ENCODE assay signal across 27 mouse cellular contexts in the genomic region with DNA sequence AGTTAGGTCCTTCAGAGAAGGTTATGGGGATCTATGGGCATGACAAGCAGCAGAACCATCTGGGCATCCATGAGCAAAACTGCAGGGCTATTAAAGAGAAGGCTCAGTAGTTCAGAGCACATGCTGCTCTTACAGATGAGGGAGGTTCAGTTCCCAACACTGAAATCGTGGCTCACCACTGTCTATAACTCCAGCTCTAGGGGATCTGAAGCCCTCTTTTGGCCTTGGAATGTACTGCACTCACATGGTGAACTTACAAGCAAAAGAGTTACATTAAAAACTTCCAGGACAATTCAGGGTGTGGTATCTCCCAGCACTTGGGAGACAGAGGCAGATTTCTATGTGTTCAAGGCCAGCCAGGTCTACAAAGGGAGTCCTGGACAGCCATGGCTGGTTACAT. TPM values are rescaled to one million over a fixed set of nuclear protein-coding genes. Genes with fewer than 3 reads are reported as not detected.
DNase-seq lines count a peak whose midpoint lies in the region; ATAC-seq and TF ChIP-seq lines count a peak whose summit lies in the region.
"Had no signal": no experiment of that assay in that cellular context is flagged by ENCODE, and none has a peak within 500 bp of the region (broad histone marks: within the 10 kb centered on the region; RNA-seq: fewer than 3 reads in every experiment).

No protein-coding gene starts in this region.

- H3K4me1 ChIP-seq in spleen, adult 2 months (ENCODE audit: control insufficient read depth, insufficient read depth, insufficient read length): peaks cover 59% of the 10 kb centered on the region
- peaks cover 34% of the 10 kb centered on the region for H3K4me1 ChIP-seq in stomach, postnatal 0 days (replicated peaks; ENCODE audit: control insufficient read depth, insufficient read depth)

- WGBS in spleen, adult 2 months: 76% methylated on average over 1 of the region's 1 CpGs
- WGBS in stomach, postnatal 0 days: 87% methylated on average over 1 of the region's 1 CpGs

- no peaks in the 10 kb centered on the region for H3K27me3 ChIP-seq in spleen, adult 2 months (ENCODE audit: control insufficient read depth, insufficient read depth, low read length)
- no peaks in the 10 kb centered on the region for H3K27me3 ChIP-seq in stomach, postnatal 0 days (ENCODE audit: control insufficient read depth, insufficient read depth, low read length)
- H3K27me3 ChIP-seq: embryonic facial prominence, embryonic 15.5 days; megakaryocyte, embryonic 14.5 days had no signal

- H3K9ac ChIP-seq in stomach, postnatal 0 days (ENCODE audit: low read length): no peak overlapping the region
- H3K9ac ChIP-seq: embryonic facial prominence, embryonic 15.5 days; hindbrain, embryonic 14.5 days; liver, embryonic 14.5 days had no signal

- H3K4me3 ChIP-seq in gastrocnemius, adult 2 months: peak overlapping the region; percentile 69
- no peak overlapping the region for H3K4me3 ChIP-seq in spleen, adult 2 months (ENCODE audit: extremely low read depth, insufficient read depth, insufficient read length)
- no peak overlapping the region for H3K4me3 ChIP-seq in stomach, postnatal 0 days (ENCODE audit: low read depth, low read length)
- H3K4me3 ChIP-seq: embryonic facial prominence, embryonic 15.5 days had no signal

- H3K9me3 ChIP-seq in stomach, postnatal 0 days (ENCODE audit: control insufficient read depth, low read length): no peaks in the 10 kb centered on the region
- H3K9me3 ChIP-seq: embryonic facial prominence, embryonic 15.5 days; megakaryocyte, embryonic 14.5 days had no signal

- no peak for TF ChIP-seq EP300 in stomach, postnatal 0 days (optimal IDR thresholded peaks at IDR 0.05)

- peak; percentile 31; the same call in 1 of the 2 replicates for TF ChIP-seq CTCF in gastrocnemius, adult 2 months (IDR thresholded peaks at IDR 0.05)
- TF ChIP-seq CTCF in spleen, adult 2 months (IDR thresholded peaks at IDR 0.05; ENCODE audit: extremely low read depth, insufficient read depth, insufficient read length, insufficient replicate concordance): no peak
- TF ChIP-seq CTCF in stomach, postnatal 0 days (IDR thresholded peaks at IDR 0.05; ENCODE audit: low read depth): peak; percentile 17; the same call in 1 of the 2 replicates

- TF ChIP-seq POLR2A in spleen, adult 2 months (IDR thresholded peaks at IDR 0.05; ENCODE audit: low read depth, low read length): no peak

- H3K36me3 ChIP-seq in spleen, adult 2 months (ENCODE audit: control insufficient read depth, insufficient read depth, low read length): no peaks in the 10 kb centered on the region
- no peaks in the 10 kb centered on the region for H3K36me3 ChIP-seq in stomach, postnatal 0 days (ENCODE audit: control insufficient read depth, insufficient read depth, low read length)
- H3K36me3 ChIP-seq: embryonic facial prominence, embryonic 15.5 days had no signal

- H3K27ac ChIP-seq in gastrocnemius, adult 2 months: peak overlapping the region; percentile 98
- peak overlapping the region; percentile 5; the same call in 1 of the 2 replicates for H3K27ac ChIP-seq in spleen, adult 2 months (ENCODE audit: insufficient read depth, low read length)
- H3K27ac ChIP-seq in stomach, postnatal 0 days (replicated peaks): no peak overlapping the region
- H3K27ac ChIP-seq: embryonic facial prominence, embryonic 15.5 days; hindbrain, embryonic 14.5 days; liver, embryonic 14.5 days had no signal

- no peak for DNase-seq in gastrocnemius, adult 2 months
- no peak for DNase-seq in gastrocnemius, postnatal 36 days
- DNase-seq in kidney, adult 9 months: peak; percentile 26
- DNase-seq in kidney, postnatal 4 days: no peak
- no peak for DNase-seq in spleen, adult 2 months (ENCODE audit: low read depth in 1 of 2, low spot score in 2 of 2)
- DNase-seq in spleen, postnatal 10 days (ENCODE audit: low spot score in 2 of 2): no peak
- DNase-seq in stomach, postnatal 0 days (ENCODE audit: low spot score): no peak
- no peak for DNase-seq in ovary, postnatal 36 days (ENCODE audit: low spot score)
- DNase-seq: adrenal gland, postnatal 10 days; cerebellum, adult 11 months; cerebellum, postnatal 36 days; kidney, postnatal 14 days; layer of hippocampus, adult 9-11 months; lung, postnatal 10 days; thymus, postnatal 36 days had no signal

- intact Hi-C loops in gastrocnemius, adult 2 months (cut with DNase I): no loop called here
- intact Hi-C loops in gastrocnemius, postnatal 36 days (cut with DNase I): no loop called here

- H3K4me2 ChIP-seq in stomach, postnatal 0 days (replicated peaks; ENCODE audit: low read depth): no peak overlapping the region
- H3K4me2 ChIP-seq: embryonic facial prominence, embryonic 15.5 days; hindbrain, embryonic 14.5 days had no signal

- ATAC-seq in stomach, postnatal 0 days (ENCODE audit: low FRiP score, low TSS enrichment): no peak
- ATAC-seq: activated CD4-positive, CD25-positive, alpha-beta regulatory T cell, adult 4 months had no signal

RNA-seq across cellular contexts. Expression of gene E030018B13Rik, which starts 6.3 kb away (rescaled TPM):
- under 1 TPM in 1 of 2 experiments, not detected in 1; 0.22 TPM for total RNA-seq in gastrocnemius, adult 2 months (2021)
- total RNA-seq in gastrocnemius, postnatal 36 days (2021): not detected
- not detected in 2 replicates for polyA plus RNA-seq in spleen, adult 2 months (2012; rRNA removed)
- not detected in 2 replicates for polyA plus RNA-seq in stomach, postnatal 0 days (2015; fragmentation: Nextera tagmentation; extraction: Ambion mirVana)
- total RNA-seq: adrenal gland, postnatal 10 days; gastrocnemius, postnatal 25 days; heart, postnatal 36 days; midbrain, postnatal 0 days; neutrophil, adult 5-6 weeks had no signal
- polyA plus RNA-seq: brain, embryonic 14.5 days; heart, embryonic 14.5 days; hindbrain, embryonic 14.5 days; limb, embryonic 11.5 days; liver, embryonic 14.5 days; midbrain, postnatal 0 days had no signal

RNA-seq across cellular contexts. Expression of gene Klf13, which starts 15.7 kb away (rescaled TPM):
- 10 to 100 TPM; 56.6 to 59.6 TPM for total RNA-seq in gastrocnemius, adult 2 months (2021)
- 10 to 100 TPM; 42.3 to 47.7 TPM for total RNA-seq in gastrocnemius, postnatal 36 days (2021)
- 72.0 and 89.0 TPM in 2 replicates for polyA plus RNA-seq in spleen, adult 2 months (2012; rRNA removed)
- 25.0 and 26.9 TPM in 2 replicates for polyA plus RNA-seq in stomach, postnatal 0 days (2015; fragmentation: Nextera tagmentation; extraction: Ambion mirVana)
